Mouse (Mus musculus) heart, postnatal 0 days (tissue): ENCODE data around the gene Treml2.

Experiments
- CTCF ChIP-seq: IDR thresholded peaks from 2 replicates; pipeline ENCODE4 v1.5.1; 2016; ENCODE audit warnings: antibody characterized with exemption, control low read depth, low read depth
- EP300 ChIP-seq: IDR thresholded peaks from 2 replicates; pipeline ENCODE4 v1.6.1; 2016; ENCODE audit warnings: antibody characterized with exemption, low read depth

DNA sequence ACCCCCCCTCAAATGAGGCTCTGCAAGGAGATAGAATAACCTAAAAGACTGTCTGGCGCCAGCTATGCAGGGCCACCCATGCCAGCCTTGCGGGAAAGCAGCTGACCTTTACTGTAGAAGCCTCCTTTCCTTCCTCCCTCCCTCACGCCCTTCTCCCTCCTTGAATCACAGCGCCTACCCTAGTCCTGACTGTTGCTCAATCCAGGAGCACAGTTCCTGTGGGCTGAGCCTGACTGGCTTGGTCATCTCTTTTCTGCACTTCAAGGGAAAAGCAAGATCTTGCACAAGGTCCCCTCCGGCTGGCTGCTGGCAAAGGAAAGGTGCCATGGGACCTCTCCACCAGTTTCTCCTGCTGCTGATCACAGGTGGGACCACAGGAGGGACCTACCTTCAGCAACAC is 46.9 kb downstream of the Treml2 start, which contains the start of gene Trem2:
- no peak for TF ChIP-seq CTCF
- TF ChIP-seq EP300, result no peak
